8 mouse cellular contexts compared by ENCODE assay signal in the genomic region with DNA sequence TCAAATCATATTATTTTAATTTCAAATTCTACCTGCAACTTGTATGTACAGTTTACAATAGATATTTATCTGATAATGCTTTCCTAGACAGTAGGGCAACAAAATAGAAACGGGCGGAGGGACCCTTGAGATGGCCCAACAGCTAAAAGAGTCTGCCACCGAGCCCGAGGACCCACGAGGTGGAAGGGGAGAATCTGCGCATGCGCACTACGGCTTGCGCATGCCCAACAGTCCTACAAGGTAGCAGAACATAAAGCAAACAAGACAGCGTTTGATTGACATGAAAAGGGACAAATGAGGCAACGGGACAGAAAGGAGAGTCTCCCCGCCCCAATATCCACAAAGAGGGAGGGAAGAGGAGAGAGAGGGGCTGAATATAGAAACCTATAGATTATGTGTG.
"Had no signal": no experiment of that assay in that cellular context is flagged by ENCODE, and none has a peak within 500 bp of the region (broad histone marks: within the 10 kb centered on the region; RNA-seq: fewer than 3 reads in every experiment).

No protein-coding gene starts in this region.

- DNase-seq: kidney, adult 9 months; kidney, postnatal 36 days; liver, embryonic 13.5 days; liver, postnatal 0 days; lung, postnatal 14 days; retina, postnatal 1 day; right cerebral cortex, postnatal 4 days; spleen, adult 18-20 months had no signal
